Mouse (Mus musculus) erythroblast, embryonic 14.5 days (primary cell): ENCODE data around the gene Ganc.

Experiments used
- GATA1 ChIP-seq: IDR thresholded peaks from 2 replicates; pipeline ENCODE4 v1.6.1; 2012; ENCODE audit warnings: low read length, inconsistent platforms, mixed read lengths
- TAL1 ChIP-seq: IDR thresholded peaks from 3 replicates; pipeline ENCODE4 v1.6.1; 2012; ENCODE audit warnings: low read length, inconsistent platforms, mixed read lengths

- TF ChIP-seq GATA1 (no peak), TAL1 (no peak)
Measured at GRCm38 (mm10) chr2:120387291-120387690, 16.4 kb upstream of the Ganc start.
